Mouse (Mus musculus) hindlimb bud, embryonic 11.5 days (tissue): ENCODE data around the gene Olfr913.

ENCODE experiments used
- DNase-seq: peaks from one replicate; pipeline ENCODE4 v3.0.0-alpha.2; 2012; ENCODE audit warnings: low read depth, low spot score; ENCODE audit errors: extremely low spot score

The Olfr913 gene

GRCm38 (mm10) chr9:38592459-38592858, at the start of gene Olfr913:
Gene Olfr913 (plus strand): TSS chr9:38592759.
- no peak for DNase-seq

DNA sequence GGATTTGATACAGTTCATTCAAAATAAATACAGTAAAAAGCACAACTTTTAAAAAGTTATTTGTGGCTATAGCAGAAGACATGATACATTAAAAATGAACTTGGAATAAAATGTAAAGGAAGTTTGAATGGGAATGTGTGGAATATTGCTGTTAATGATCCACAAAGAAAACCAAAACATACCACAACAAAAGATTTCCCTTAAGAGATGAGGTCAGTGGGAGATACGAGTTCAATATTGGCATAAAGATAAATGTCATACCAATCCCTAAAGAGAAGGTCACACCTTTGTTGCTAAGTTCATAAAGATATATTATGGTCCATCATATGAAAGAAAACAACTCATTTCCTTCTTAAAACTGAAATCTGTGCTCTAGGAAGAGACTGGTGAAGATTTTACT, 12.7 kb upstream of the Olfr913 start, which contains the start of gene Olfr912:
Gene Olfr912 (plus strand): TSS at position 301 of the 400 bp plus-strand sequence.
- no peak for DNase-seq

DNA sequence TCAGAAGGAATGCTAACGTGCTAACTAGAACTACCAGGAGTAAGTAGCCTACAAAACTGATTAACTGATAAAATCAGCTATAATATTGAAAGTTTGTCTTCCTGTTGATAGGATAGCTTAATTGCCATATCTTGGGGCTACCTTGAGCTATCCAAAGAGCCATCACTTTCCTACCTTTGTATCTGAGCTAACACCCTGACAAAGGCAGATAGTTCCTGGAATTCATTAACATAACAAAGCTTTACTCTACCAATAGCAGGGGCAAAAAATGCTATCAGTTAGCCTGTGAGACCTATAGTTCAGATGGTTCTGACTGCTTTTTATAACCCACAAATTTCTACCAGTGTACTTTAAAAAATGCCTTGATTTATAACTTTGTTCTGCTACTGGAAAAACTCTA, 1.5 kb upstream of the Olfr913 start:
- no peak for DNase-seq

DNA sequence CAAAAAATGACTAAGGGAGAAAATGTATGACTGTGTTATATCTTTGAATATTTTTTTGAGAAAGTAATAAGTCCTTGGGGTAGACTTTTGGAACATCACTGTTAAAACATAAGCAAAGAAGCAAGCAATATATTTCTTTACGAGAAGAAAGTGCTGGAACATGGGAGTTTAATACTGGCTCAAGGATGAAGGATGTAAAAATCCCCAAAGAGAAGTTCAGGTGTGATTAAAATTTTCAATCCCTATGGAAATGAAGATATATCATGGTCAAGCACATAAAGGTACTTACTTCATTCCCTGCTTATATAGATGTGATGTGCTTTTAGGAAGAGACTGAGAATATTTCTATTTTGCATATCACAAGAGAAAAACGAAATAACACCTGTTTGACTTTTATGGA, 12.2 kb downstream of the Olfr913 start, which contains the start of gene Olfr914:
Gene Olfr914 (plus strand): TSS at position 301 of the 400 bp plus-strand sequence.
- DNase-seq = no peak

GRCm38 (mm10) chr9:38632406-38632805, 39.8 kb downstream of the Olfr913 start:
- no peak for DNase-seq
